Mouse (Mus musculus): ENCODE measurements around the gene Pax4. TPM values are rescaled to one million over a fixed set of nuclear protein-coding genes. Genes with fewer than 3 reads are reported as not detected.

Pax4 gene
- polyA plus RNA-seq, 1 experiment from 2014 or later, result not detected

DNA sequence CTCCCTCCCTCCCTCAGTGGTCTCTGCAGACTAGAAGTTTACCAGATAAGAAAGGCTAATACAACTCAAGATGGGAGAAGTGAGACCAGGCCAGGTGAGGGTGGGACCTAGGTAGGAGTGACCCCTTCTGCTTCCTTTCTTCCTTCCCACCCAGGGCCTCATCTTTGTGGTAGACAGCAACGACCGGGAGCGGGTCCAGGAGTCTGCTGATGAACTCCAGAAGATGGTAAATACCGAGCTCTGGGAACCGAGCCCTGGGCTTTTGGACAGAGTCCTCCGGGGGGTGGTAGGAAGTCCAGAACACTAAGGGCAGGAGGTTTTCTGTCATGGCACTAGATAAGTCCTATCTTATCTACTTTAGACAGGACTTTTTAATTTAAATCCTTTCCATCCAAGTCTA lies 24.1 kb downstream of the Pax4 start:
- H3K27ac ChIP-seq, result no peak overlapping the region
- no peak overlapping the region for H3K4me3 ChIP-seq (replicated peaks; ENCODE audit: low read length)
- no peak overlapping the region for H3K4me2 ChIP-seq (replicated peaks)
- H3K9ac ChIP-seq, result no peak overlapping the region
- peaks cover 27% of the 10 kb centered on the region for H3K4me1 ChIP-seq (replicated peaks; ENCODE audit: control insufficient read depth, insufficient read depth, low read length)
- DNase-seq (ENCODE audit: low spot score) (no peak), ATAC-seq (ENCODE audit: low FRiP score) (no peak)
- H3K36me3 ChIP-seq (replicated peaks; ENCODE audit: control insufficient read depth, insufficient read depth), result peaks cover 17% of the 10 kb centered on the region
- WGBS, result 95% methylated on average over 6 of the region's 6 CpGs
- no peaks in the 10 kb centered on the region for H3K27me3 ChIP-seq (ENCODE audit: control insufficient read depth, insufficient read depth, low read length)
- no peaks in the 10 kb centered on the region for H3K9me3 ChIP-seq (ENCODE audit: control insufficient read depth, low read length)

DNA sequence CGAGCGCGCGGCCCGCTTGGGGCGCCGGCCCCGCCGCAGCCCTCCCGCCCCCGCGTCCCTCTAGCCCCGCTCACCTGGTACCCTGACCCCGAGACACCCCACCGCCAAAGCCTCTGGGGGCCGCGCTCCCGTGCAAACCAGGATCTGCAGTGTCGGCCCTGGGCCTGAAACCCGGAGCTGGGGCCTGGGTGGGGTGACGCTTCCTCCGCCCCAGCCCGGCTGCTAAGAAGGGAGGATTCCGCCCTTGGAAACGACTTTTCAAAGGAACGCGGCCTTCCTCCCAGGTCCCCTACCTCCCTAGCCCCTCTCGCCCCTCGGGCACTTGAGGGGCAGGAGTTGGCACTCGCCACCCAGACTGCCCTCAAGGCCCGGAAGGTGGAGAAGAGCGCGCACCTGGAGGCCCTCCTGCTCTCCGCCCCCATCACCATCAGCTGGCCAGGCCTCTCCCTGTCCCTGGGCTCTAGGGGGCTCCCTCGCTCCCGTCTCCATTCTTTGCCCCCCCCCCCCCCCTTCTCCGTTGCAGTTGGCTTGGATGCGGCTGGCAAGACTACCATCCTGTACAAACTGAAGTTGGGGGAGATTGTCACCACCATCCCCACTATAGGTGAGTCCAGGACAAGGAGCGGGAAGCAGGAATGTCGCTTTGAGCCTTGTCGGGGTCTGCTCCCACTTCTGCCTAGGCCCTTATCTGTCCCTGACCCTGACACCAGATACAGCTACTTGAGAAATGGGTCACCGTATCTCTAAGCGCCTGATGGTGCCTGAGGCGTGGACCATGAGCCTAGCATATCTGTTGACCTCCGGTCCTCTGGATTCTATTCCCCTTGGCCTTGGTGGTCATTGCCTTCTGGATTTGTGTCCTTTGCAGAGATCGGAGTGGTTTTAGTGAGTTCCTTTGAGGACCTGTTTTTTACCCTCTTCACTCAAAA lies 25.1 kb downstream of the Pax4 start:
- ATAC-seq (ENCODE audit: low FRiP score), result peak; percentile 49
- H3K4me3 ChIP-seq (replicated peaks; ENCODE audit: low read length), result peak overlapping the region; percentile 84
- 13% methylated on average over 37 of the region's 46 CpGs for WGBS
- H3K27ac ChIP-seq, result peak overlapping the region; percentile 79
- peaks cover 33% of the 10 kb centered on the region for H3K4me1 ChIP-seq (replicated peaks; ENCODE audit: control insufficient read depth, insufficient read depth, low read length)
- peaks cover 17% of the 10 kb centered on the region for H3K36me3 ChIP-seq (replicated peaks; ENCODE audit: control insufficient read depth, insufficient read depth)
- H3K9ac ChIP-seq, result peak overlapping the region; percentile 95
- H3K4me2 ChIP-seq (replicated peaks), result peak overlapping the region; percentile 66
- DNase-seq (ENCODE audit: low spot score), result no peak
- H3K27me3 ChIP-seq (ENCODE audit: control insufficient read depth, insufficient read depth, low read length), result no peaks in the 10 kb centered on the region
- H3K9me3 ChIP-seq (ENCODE audit: control insufficient read depth, low read length), result no peaks in the 10 kb centered on the region

DNA sequence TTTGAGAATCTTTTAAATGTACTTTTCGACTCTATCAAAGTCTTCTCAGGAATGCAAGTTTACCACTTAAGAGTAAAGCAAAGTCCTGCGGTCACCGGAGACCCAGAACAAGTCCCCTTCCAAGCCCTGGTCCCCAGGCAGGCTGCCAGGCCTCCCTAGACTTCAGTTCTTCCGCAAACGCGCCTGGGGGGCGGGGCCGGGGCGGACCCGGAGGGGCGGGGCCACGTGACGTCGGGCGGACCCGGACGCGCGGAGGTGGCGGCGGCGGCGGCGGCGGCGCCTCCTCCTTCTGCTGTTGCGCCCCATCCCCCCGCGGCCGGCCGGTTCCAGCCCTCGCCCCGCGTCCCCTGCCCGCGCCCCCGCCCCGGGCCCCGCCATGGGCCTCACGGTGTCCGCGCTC lies 25.8 kb downstream of the Pax4 start, which contains the start of gene Arf5:
TSS of gene Arf5 (plus strand) at position 248 of the 400 bp plus-strand sequence.
- no peaks in the 10 kb centered on the region for H3K27me3 ChIP-seq (ENCODE audit: control insufficient read depth, insufficient read depth, low read length)
- H3K9me3 ChIP-seq (ENCODE audit: control insufficient read depth, low read length), result no peaks in the 10 kb centered on the region
- WGBS, result under 1% methylated on average over 24 of the region's 42 CpGs
- H3K4me2 ChIP-seq (replicated peaks), result peak within 1 kb of the TSS; percentile 94
- peak within 1 kb of the TSS; percentile 95 for H3K9ac ChIP-seq
- peak within 1 kb of the TSS; percentile 79 for H3K27ac ChIP-seq
- ATAC-seq (ENCODE audit: low FRiP score) (peak; percentile 82), DNase-seq (ENCODE audit: low spot score) (peak; percentile 87)
- H3K4me1 ChIP-seq (replicated peaks; ENCODE audit: control insufficient read depth, insufficient read depth, low read length), result peaks cover 33% of the 10 kb centered on the region
- H3K36me3 ChIP-seq (replicated peaks; ENCODE audit: control insufficient read depth, insufficient read depth), result peaks cover 24% of the 10 kb centered on the region
- H3K4me3 ChIP-seq (replicated peaks; ENCODE audit: low read length), result peak within 1 kb of the TSS; percentile 84

DNA sequence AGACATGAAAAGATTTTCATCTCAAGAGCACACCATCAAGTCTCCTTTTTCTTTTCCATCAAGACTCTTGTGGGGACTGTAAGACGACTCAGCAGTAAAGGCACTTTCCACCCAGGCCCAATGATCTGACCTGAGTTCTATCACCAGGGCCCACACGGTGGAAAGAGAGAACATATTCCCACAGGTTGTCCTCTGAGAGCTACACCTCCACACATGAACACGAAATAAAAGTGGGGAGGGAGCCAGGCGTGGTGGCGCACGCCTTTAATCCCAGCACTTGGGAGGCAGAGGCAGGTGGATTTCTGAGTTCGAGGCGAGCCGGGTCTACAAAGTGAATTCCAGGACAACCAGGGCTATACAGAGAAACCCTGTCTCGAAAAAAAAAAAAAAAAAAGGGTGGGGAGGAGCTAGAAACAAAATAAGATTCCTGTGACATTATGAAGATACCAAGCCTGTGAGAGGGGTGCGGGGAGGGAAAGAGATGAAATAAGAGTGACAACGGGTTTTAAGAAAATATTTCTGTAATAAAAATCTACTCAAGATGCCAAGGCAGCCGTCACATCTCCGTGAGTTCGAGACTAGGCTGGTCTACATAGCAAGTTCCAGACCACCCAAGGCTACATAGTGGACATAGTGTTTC lies 26.4 kb downstream of the Pax4 start:
- Histone ChIP-seq H3K36me3 (replicated peaks; ENCODE audit: control insufficient read depth, insufficient read depth) (peaks cover 29% of the 10 kb centered on the region), H3K9me3 (ENCODE audit: control insufficient read depth, low read length) (no peaks in the 10 kb centered on the region), H3K4me2 (replicated peaks) (peak overlapping the region; percentile 66), H3K27ac (no peak overlapping the region), H3K9ac (peak overlapping the region; percentile 95; the same call in 1 of the 2 replicates), H3K4me1 (replicated peaks; ENCODE audit: control insufficient read depth, insufficient read depth, low read length) (peaks cover 33% of the 10 kb centered on the region), H3K4me3 (replicated peaks; ENCODE audit: low read length) (peak overlapping the region; percentile 84), H3K27me3 (ENCODE audit: control insufficient read depth, insufficient read depth, low read length) (no peaks in the 10 kb centered on the region)
- WGBS, result 75% methylated on average over 15 of the region's 15 CpGs
- ATAC-seq (ENCODE audit: low FRiP score) (peak; percentile 23), DNase-seq (ENCODE audit: low spot score) (no peak)

DNA sequence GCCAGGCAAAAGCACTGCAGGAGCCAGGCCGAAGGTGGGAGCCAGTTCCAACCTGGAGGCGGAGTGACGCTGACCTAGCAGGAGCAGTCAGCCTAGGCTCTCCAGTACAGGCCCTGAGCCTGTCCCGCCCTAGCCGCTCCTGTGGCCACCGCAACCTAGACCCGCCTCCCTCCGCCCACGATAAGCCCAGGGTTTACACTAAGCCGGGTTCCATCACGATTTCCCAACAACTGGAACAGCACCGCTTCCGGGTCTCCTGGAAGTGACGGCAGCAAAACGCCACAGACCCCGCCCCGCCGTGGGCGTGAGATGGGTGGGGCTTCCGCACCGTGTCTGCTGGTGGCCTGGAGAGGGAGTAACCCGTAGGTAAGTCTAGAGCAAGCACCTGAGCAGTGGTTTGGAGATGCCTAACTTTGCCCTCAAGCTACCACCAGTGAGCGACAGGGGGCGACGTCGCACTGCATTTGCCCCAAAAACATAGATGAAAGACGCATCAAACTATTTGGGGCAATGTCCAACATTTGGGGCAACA lies 27.6 kb downstream of the Pax4 start:
- 0% methylated on average over 25 of the region's 27 CpGs for WGBS

DNA sequence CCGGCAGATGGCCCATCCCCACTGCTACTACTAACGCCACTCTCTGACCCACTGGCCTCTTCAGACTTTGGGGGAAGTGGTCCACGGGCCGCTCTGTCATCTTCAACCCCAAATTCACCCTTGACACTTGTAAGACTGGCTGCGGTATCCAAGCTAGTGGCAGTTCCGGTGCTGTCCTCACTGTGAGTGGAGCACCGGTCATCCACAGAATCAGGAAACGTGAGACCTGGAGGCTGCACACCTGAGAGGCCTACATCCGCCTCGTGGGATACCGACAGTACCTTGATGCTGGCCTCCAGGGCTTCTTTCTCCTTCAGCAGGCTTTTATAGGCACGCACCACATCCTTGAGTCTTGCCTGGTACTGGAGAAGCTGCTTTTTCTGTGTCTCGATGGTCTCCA lies 28.3 kb downstream of the Pax4 start:
- Histone ChIP-seq H3K9me3 (ENCODE audit: control insufficient read depth, low read length) (no peaks in the 10 kb centered on the region), H3K4me3 (replicated peaks; ENCODE audit: low read length) (peak overlapping the region; percentile 85), H3K4me1 (replicated peaks; ENCODE audit: control insufficient read depth, insufficient read depth, low read length) (peaks cover 33% of the 10 kb centered on the region), H3K27ac (no peak overlapping the region), H3K4me2 (replicated peaks) (peak overlapping the region; percentile 94), H3K9ac (peak overlapping the region; percentile 74), H3K36me3 (replicated peaks; ENCODE audit: control insufficient read depth, insufficient read depth) (peaks cover 36% of the 10 kb centered on the region), H3K27me3 (ENCODE audit: control insufficient read depth, insufficient read depth, low read length) (no peaks in the 10 kb centered on the region)
- DNase-seq (ENCODE audit: low spot score) (no peak), ATAC-seq (ENCODE audit: low FRiP score) (no peak)
- WGBS, result 26% methylated on average over 13 of the region's 13 CpGs

More for the DNA sequence above, 27.6 kb downstream of the Pax4 start:
- H3K9me3 ChIP-seq (ENCODE audit: control insufficient read depth, low read length), result no peaks in the 10 kb centered on the region
- H3K9ac ChIP-seq, result peak overlapping the region; percentile 74
- ATAC-seq (ENCODE audit: low FRiP score) (peak; percentile 87), DNase-seq (ENCODE audit: low spot score) (peak; percentile 92)
- H3K27me3 ChIP-seq (ENCODE audit: control insufficient read depth, insufficient read depth, low read length), result no peaks in the 10 kb centered on the region
- peaks cover 36% of the 10 kb centered on the region for H3K36me3 ChIP-seq (replicated peaks; ENCODE audit: control insufficient read depth, insufficient read depth)
- peaks cover 33% of the 10 kb centered on the region for H3K4me1 ChIP-seq (replicated peaks; ENCODE audit: control insufficient read depth, insufficient read depth, low read length)
- peak overlapping the region; percentile 94 for H3K4me2 ChIP-seq (replicated peaks)
- peak overlapping the region; percentile 85 for H3K4me3 ChIP-seq (replicated peaks; ENCODE audit: low read length)
- peak overlapping the region; percentile 33; the same call in 1 of the 2 replicates for H3K27ac ChIP-seq

DNA sequence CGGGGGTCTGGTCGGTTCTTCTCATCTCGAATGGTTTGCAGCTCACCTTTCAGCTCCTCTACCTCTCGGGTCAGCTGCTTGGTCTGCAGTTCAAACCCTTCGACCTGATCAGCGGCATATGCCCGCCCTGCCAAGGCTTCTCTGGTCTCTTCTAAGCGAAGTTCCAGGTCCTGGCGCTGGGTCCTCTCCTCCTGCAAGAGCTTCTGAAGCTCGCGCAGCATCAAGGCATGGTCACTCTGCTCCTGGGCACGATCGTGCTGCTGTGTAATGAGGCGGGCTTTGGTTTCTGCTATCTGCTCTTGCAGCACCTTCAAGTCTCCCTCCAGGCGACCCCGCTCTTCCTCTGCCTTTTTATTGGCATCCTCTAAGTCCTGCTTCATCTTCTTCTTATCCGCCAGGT lies 28.8 kb downstream of the Pax4 start:
- peaks cover 36% of the 10 kb centered on the region for H3K36me3 ChIP-seq (replicated peaks; ENCODE audit: control insufficient read depth, insufficient read depth)
- peaks cover 33% of the 10 kb centered on the region for H3K4me1 ChIP-seq (replicated peaks; ENCODE audit: control insufficient read depth, insufficient read depth, low read length)
- H3K4me2 ChIP-seq (replicated peaks), result peak overlapping the region; percentile 94
- H3K9me3 ChIP-seq (ENCODE audit: control insufficient read depth, low read length), result no peaks in the 10 kb centered on the region
- H3K9ac ChIP-seq, result 0 out of 2 replicates have a peak overlapping the region, but pooled peaks have one; percentile 18
- DNase-seq (ENCODE audit: low spot score), result no peak
- H3K27me3 ChIP-seq (ENCODE audit: control insufficient read depth, insufficient read depth, low read length), result no peaks in the 10 kb centered on the region
- no peak overlapping the region for H3K27ac ChIP-seq
- 84% methylated on average over 17 of the region's 17 CpGs for WGBS
- ATAC-seq (ENCODE audit: low FRiP score), result no peak
- peak overlapping the region; percentile 85 for H3K4me3 ChIP-seq (replicated peaks; ENCODE audit: low read length)

DNA sequence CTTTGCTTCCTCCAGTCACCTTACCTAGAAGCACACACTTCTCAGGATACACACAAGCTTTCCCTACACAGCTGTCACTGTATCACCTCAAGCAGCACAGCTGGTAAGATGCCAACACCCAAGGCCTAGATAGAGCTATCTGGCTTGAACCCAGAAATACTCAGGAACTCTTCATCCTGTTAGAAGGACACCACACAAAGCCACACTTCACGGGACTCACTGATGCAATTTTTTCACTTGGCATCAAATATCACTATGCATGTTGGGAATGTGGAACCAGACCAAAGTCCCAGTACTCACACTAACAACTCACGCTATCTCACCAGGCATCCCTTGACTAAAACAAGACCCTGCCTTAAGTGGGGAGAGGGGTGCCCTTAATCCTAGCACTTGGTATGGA lies 29.5 kb downstream of the Pax4 start:
- H3K36me3 ChIP-seq (replicated peaks; ENCODE audit: control insufficient read depth, insufficient read depth), result peaks cover 40% of the 10 kb centered on the region
- peaks cover 27% of the 10 kb centered on the region for H3K4me1 ChIP-seq (replicated peaks; ENCODE audit: control insufficient read depth, insufficient read depth, low read length)
- no peak overlapping the region for H3K27ac ChIP-seq
- DNase-seq (ENCODE audit: low spot score), result no peak
- ATAC-seq (ENCODE audit: low FRiP score), result no peak
- H3K9me3 ChIP-seq (ENCODE audit: control insufficient read depth, low read length), result no peaks in the 10 kb centered on the region
- 86% methylated on average over 2 of the region's 2 CpGs for WGBS
- H3K4me3 ChIP-seq (replicated peaks; ENCODE audit: low read length), result no peak overlapping the region
- no peak overlapping the region for H3K9ac ChIP-seq
- H3K27me3 ChIP-seq (ENCODE audit: control insufficient read depth, insufficient read depth, low read length), result no peaks in the 10 kb centered on the region
- peak overlapping the region; percentile 94 for H3K4me2 ChIP-seq (replicated peaks)

DNA sequence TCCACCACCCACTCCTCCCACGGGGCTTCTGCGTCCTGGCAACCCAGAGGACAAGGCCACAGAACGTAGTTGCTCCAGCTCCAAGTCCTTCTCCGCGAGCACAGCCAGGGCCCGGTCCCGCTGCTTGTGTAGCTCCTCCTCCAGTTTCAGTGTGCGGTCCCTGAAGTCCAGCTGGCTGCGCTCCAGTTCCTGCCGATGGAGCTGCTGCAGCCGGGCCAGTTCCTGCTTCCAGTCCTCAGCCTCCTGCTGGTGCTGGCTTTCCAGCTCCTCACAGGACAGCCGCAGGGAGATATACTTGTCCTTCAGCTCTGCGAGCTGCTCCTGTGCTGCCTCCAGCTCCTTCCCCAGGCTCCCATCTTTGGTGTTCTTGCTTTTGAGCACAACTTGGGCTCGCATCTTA lies 30.7 kb downstream of the Pax4 start:
- 76% methylated on average over 14 of the region's 14 CpGs for WGBS
- peaks cover 45% of the 10 kb centered on the region for H3K36me3 ChIP-seq (replicated peaks; ENCODE audit: control insufficient read depth, insufficient read depth)

More for the DNA sequence above, 30.7 kb downstream of the Pax4 start:
- H3K9me3 ChIP-seq (ENCODE audit: control insufficient read depth, low read length), result no peaks in the 10 kb centered on the region
- no peaks in the 10 kb centered on the region for H3K27me3 ChIP-seq (ENCODE audit: control insufficient read depth, insufficient read depth, low read length)
- H3K27ac ChIP-seq, result no peak overlapping the region
- H3K4me1 ChIP-seq (replicated peaks; ENCODE audit: control insufficient read depth, insufficient read depth, low read length), result peaks cover 22% of the 10 kb centered on the region
- no peak overlapping the region for H3K4me3 ChIP-seq (replicated peaks; ENCODE audit: low read length)
- no peak overlapping the region for H3K4me2 ChIP-seq (replicated peaks)
- H3K9ac ChIP-seq, result no peak overlapping the region
- no peak for ATAC-seq (ENCODE audit: low FRiP score)
- no peak for DNase-seq (ENCODE audit: low spot score)
